Mouse (Mus musculus) ES-CJ7 (cell line): ENCODE results near the gene Arl2bp.

ENCODE experiments used
- DNase-seq: peaks from one replicate; pipeline ENCODE4 v3.0.0; 2011; ENCODE audit warnings: low read depth, low spot score

Gene Arl2bp

DNA sequence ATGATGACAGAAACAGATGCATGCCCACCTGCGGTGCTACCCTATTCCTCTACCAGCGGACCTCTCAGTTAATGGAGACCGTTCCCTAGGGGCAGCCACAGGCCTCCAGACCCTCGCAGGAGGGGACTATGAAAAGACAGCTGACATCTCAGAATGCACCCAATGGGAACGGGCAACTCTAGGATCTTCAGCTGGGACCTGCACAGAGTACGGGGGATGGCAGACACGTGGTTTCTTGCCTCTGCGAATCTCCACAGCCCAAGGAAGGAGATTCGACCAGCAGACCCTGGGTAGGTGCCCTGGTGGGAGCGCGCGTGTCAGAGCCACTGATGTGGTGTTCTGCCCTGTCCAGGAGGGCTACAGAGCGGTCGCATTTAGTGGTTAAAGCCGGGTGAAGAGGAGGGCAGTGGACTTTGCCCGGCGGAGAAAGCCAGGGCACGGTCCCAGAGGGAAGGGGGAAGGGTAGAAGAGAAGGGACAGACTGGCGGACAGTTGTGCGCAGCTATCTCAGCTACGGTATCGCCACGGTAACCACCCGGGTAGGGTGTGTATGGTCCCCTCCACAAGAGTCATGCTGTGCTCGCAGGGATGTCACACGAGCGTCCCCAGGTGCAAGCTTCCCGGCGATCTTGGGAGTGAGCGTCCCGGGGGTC lies 29.1 kb downstream of the Arl2bp start:
- DNase-seq, result no peak

- peak; percentile 84 for DNase-seq
Measured at GRCm38 (mm10) chr8:94695994-94696384, 29.6 kb downstream of the Arl2bp start, which contains the start of gene Pllp. Gene Pllp, minus strand, starts transcription at chr8:94696278.

DNA sequence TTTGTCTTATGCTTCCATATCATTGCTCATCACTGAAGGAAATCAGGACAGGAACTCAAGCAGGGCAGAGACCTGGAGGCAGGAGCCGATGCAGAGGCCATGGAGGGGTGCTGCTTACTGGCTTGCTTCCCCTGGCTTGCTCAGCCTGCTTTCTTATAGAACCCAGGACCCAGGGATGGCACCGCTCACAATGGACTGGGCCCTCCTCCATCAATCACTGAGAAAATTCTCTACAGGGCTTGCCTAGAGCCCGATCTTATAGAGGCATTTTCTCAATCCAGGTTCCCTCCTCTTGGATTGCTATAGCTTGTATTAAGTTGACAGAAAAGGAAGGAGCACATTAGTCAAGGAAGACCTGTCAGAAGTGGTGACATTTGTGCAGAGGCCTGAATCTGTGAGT lies 30.2 kb downstream of the Arl2bp start:
- DNase-seq, result no peak

DNA sequence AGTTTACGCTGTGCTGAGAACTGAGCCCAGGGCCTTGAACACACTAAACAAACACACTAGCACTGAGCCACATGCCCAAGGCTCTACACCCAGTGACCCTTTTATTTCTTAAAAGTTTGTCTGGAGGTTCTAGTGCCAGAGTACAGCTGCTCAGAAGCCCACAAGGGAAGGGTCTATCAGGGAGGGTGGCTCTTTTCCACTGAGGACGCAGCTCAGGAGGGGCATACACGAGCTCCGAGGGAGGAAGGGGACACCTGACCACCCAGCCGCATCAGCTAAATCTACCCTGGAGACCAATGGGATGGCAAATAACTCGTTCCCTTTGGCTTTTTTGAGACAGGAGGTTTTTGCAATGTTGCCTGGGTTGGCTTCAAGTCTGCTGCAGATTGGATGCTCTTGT lies 31.6 kb downstream of the Arl2bp start:
- no peak for DNase-seq

DNA sequence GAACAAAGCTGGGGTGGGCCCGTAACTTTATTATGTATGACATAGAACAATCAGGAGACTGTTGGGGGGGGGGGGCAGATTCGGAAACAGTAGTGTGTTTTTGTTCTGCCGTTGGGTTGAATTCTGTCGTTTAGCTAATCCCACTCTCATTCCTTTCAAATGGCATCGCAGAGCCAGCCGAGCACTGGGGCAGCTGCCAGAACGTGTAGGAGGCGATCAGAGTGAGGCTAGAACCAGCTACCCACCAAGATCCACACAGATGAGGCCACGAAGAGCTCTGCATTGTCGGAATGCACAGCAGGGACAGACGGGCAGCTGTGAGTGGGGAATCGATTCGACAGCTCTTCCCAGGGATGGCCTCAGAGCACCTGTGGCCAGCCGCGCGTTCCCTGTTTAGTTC lies 33.0 kb downstream of the Arl2bp start:
- no peak for DNase-seq

DNA sequence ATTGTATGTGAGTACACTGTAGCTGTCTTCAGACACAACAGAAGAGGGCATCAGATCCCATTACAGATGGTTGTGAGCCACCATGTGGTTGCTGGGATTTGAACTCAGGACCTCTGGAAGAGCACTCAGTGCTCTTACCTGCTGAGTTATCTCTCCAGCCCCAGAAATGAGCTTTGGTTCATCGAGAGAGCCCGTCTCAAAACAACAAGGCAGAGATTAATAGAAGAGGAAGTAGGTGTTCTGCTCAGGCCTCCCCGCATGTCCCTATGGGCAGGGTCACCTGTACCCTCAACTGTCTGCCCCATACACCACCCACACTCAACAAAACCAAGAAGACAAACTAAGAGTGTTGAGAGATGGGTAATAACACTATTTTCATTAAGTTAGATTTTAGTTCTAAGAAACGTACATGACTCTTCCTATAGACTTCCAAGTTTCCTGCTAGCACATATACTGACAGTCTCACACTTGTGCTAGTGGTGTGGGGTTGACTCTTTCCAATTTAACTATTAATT lies 34.1 kb downstream of the Arl2bp start:
- DNase-seq, result no peak

DNA sequence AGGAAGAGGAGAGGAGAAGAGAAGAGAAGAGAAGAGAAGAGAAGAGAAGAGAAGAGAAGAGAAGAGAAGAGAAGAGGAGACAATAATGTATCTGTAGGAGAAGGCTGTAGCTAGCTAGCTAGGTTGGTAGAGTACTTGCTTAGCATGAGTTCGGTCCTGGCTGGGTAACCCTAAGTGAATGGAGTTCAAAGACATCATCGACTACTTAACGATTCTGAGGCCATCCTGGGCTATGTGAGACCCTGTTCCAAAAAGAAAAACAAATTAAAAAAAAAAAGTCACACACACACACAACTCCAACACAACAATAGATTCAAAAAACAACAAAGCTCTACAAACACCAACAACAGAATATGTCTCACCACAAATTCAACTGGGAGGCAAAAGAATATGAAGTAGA lies 35.8 kb downstream of the Arl2bp start:
- DNase-seq, result no peak

GRCm38 (mm10) chr8:94702844-94703813 lies 36.7 kb downstream of the Arl2bp start:
- peak; percentile 94 for DNase-seq

DNA sequence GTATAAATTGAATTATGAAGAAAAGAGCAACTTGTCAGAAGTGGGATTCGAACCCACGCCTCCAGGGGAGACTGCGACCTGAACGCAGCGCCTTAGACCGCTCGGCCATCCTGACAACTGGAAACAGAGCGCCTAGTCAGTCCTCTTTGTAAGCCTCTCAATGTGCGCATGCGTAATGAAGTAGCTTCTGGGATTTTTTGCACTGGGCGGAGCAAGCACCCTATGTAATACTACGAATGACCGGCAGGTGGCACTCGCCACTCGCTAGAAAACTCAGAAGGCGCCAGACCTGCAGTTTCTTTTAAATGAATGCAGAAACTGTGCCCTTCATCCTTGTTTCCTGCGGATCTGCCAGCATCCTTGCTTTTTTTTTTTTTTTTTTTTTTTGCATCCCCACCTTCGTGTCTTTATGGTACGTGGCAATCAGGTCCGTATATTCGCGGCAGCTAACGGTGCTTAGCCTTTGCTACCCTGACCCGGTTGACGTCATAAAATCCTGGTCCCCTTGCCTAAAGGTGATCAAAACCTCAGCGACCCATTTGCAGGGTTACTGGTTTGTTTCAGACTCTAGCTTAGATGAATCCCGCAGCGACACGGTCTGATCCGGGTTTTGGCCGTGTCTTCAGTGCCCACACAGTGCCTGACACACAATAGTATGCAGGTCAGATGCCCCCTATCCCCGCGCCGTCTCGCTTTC lies 37.7 kb downstream of the Arl2bp start:
- DNase-seq, result peak; percentile 98

DNA sequence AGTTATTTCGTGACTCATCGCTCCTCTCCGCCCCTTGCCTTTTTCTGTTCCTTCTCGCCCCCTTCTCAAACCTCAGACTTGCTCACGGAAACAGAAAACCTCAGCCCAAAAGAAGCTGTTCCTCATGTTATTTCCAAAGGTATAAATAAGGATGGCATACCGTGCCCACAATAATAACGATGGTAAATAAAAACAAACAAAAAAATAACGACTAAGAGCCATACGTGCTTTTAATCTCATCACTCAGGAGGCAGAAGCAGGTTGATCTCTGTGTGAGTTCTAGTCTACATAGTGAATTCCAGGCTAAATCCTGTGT lies 38.2 kb downstream of the Arl2bp start:
- DNase-seq, result no peak

DNA sequence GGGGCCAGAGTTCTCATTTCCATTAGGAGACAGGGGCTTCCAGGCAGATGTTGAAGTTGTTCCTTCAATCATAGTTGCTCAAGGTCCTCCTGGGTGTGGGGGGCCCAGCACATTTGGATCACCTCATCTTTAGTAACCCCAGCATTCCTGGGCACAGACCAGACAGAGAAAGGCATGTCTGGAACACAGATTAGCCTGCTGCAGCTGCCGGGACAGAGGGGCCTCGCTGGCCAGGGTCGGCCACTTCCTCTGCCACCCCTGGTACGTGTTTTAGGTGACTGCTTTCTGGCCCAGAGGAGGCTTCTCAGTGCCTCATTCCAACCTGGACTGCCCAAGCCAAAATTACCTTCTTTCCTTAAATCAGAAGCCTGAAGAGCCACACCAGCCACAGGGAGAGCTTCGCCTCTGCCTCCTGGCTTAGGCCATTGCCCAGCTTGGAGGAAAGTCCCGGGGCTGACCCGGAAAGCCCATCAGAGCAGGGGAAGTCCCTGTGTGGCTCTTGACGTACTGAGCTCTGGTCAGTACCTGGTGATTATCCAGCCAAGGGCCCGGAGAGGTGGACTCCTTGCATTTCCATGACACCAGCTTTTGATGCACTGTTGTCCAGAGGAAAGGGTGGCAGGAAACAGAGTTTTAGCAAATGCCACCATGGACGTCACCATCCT lies 39.3 kb downstream of the Arl2bp start:
- no peak for DNase-seq

- no peak for DNase-seq
Measured at GRCm38 (mm10) chr8:94706732-94707395, 40.5 kb downstream of the Arl2bp start.

GRCm38 (mm10) chr8:94710336-94710735 lies 43.9 kb downstream of the Arl2bp start:
- no peak for DNase-seq

DNA sequence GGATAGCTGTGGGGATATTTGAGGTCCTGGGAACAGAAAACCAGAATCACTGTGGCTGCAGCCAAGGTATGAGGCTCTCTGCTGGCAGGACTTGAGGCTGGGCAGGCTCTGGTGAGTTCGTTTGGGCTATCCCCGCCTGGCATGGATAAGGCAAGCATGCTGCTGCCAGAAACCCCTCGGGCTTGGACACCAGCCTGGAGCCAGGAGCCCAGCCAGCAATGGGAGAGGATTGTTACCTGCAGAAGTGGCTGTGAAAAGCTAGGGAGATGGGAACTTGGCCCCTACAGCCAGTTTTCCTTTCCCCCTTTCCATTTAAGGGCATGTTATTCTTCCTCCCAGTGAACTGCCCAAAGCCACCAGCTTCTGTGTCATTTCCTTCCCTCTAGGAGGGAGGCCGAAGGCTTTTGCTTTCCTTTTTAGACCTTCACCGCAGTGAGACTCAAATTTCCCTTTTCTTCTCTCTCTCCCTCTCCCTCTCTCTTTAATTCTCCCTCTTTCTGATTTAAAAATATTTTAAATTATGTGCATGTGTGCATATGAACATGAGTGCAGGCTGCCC lies 44.8 kb downstream of the Arl2bp start:
- no peak for DNase-seq

DNA sequence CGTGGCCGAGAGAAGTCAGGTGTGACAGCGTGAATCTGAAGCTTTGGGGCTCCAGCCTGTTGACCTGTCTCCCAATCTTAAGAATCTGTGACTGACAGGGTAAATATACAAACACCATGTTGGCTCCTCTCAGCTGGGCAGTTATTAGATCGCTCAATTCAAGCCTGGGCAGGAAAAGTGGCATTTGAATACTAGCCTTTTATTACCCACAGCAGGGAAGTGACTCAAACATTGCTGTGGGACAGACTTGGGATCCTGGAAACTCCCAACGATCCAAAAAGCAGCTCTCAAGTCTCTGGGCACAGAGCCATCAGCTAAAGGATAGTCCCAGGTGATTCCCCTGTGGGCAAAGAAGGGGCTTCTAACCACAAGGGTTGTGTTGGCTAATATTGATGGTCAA lies 48.2 kb downstream of the Arl2bp start:
- DNase-seq, result no peak

DNA sequence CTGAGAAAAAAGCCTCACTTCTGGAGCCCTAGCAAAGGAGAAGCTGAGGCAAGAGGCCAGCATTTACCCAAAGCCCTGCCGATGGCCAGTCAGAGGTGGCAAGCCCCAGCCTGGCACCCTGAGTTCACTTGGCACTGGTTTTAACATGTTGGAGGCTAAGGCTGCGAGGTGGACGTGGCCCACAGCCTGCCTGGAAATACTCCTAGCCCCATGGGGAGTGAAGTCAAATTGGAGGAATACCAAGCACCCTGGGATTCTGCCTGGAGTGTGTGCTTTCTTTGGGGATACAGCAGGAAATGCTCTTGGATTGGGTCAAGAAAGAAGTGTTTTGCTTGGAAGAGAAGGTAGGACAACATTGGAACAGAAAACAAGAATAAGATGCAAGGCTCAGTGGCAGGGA lies 49.5 kb downstream of the Arl2bp start:
- no peak for DNase-seq

DNA sequence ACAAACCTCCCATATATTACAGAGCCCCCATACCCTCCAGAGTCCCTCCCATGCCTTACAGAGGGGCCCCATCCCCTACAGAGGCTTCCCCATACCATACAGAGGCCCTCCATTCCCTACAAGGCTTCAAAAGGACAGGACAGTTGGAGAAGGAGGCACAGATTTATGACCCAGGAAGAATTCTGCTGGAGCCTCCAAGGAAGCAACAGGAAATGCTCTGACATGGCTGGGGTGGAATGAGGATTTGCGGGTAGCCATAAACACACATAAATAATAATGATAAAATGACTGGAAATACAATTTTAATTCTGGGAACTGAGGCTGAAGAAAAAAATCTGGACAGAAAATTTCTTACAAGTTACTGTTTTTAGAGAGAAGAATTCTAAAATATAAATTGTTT lies 50.4 kb downstream of the Arl2bp start:
- no peak for DNase-seq
